Mouse (Mus musculus) intestine, embryonic 14.5 days (tissue): ENCODE measurements at regions not wholly inside any gene's neighbourhood (a gene's known extent, or its start where the extent isn't known, plus 50 kb on each side); places are given as distances from the start of the nearest gene placed in this dataset.

ENCODE experiments used
- ATAC-seq: fragments of 200-750 bp; cut with Nextera tagmentation; replicated peaks from 2 replicates; pipeline ENCODE4 v1.8.0; 2017; ENCODE audit warnings: low read depth, moderate number of reproducible peaks, moderate TSS enrichment, moderate library complexity; ENCODE audit not compliant: low FRiP score, low TSS enrichment
- DNase-seq: peaks from one replicate; pipeline ENCODE4 v3.0.0-alpha.2; 2018; ENCODE audit warnings: low spot score
- H3K27ac ChIP-seq: fragments of 300-500 bp; sonication (generic); 2 replicates; pipeline ENCODE4 v1.5.1; 2014; ENCODE audit warnings: low read depth, mild to moderate bottlenecking, control low read depth
- H3K27me3 ChIP-seq: fragments of 300-500 bp; sonication (generic); replicated peaks from 2 replicates; pipeline ENCODE4 v1.6.1; 2014; ENCODE audit warnings: low read length, control low read depth; ENCODE audit not compliant: control insufficient read depth, insufficient read depth
- H3K36me3 ChIP-seq: fragments of 300-500 bp; sonication (generic); 2 replicates; pipeline ENCODE4 v1.6.1; 2014; ENCODE audit warnings: low read length, control low read depth; ENCODE audit not compliant: control insufficient read depth, insufficient read depth
- H3K4me1 ChIP-seq: fragments of 300-500 bp; sonication (generic); replicated peaks from 2 replicates; pipeline ENCODE4 v1.6.1; 2014; ENCODE audit warnings: low read length, control low read depth, mixed read lengths; ENCODE audit not compliant: control insufficient read depth, insufficient read depth
- H3K4me2 ChIP-seq: fragments of 300-500 bp; sonication (generic); 2 replicates; pipeline ENCODE4 v1.6.1; 2014; ENCODE audit warnings: low read length
- H3K4me3 ChIP-seq: fragments of 300-500 bp; sonication (generic); 2 replicates; pipeline ENCODE4 v1.5.1; 2014; ENCODE audit warnings: low read depth, low read length, control low read depth, mixed read lengths
- H3K9ac ChIP-seq: fragments of 300-500 bp; sonication (generic); 2 replicates; pipeline ENCODE4 v1.6.1; 2014; ENCODE audit warnings: mild to moderate bottlenecking, low read length
- H3K9me3 ChIP-seq: fragments of 300-500 bp; sonication (generic); 2 replicates; pipeline ENCODE4 v1.6.1; 2016; ENCODE audit warnings: low read length, control low read depth; ENCODE audit not compliant: control insufficient read depth
- WGBS: fragments of 180-500 bp; shearing (Covaris S2); extraction: QIAGEN DNeasy Blood & Tissue Kit; methylation state at CpG from one replicate; pipeline ENCODE4 v1.1.7; 2014; 5-methylcytosine and 5-hydroxymethylcytosine counted together

GRCm38 (mm10) chr15:25305801-25306200 lies 107.8 kb downstream of the Basp1 start:
- Histone ChIP-seq H3K9me3 (no peaks in the 10 kb centered on the region), H3K27me3 (no peaks in the 10 kb centered on the region), H3K4me1 (no peaks in the 10 kb centered on the region), H3K9ac (no peak overlapping the region), H3K36me3 (no peaks in the 10 kb centered on the region), H3K27ac (no peak overlapping the region), H3K4me3 (no peak overlapping the region), H3K4me2 (no peak overlapping the region)
- WGBS: 63% methylated on average over 1 of the region's 1 CpGs
- DNase-seq (no peak), ATAC-seq (no peak)

GRCm38 (mm10) chr15:25303379-25303778 lies 110.2 kb downstream of the Basp1 start:
- Histone ChIP-seq H3K4me1 (no peaks in the 10 kb centered on the region), H3K27me3 (no peaks in the 10 kb centered on the region), H3K9ac (no peak overlapping the region), H3K36me3 (no peaks in the 10 kb centered on the region), H3K4me2 (no peak overlapping the region), H3K4me3 (no peak overlapping the region), H3K9me3 (no peaks in the 10 kb centered on the region), H3K27ac (no peak overlapping the region)
- WGBS: 77% methylated on average over 3 of the region's 3 CpGs
- ATAC-seq (no peak), DNase-seq (no peak)

- Histone ChIP-seq H3K4me1 (no peaks in the 10 kb centered on the region), H3K4me2 (no peak overlapping the region), H3K27ac (no peak overlapping the region), H3K9me3 (no peaks in the 10 kb centered on the region), H3K27me3 (no peaks in the 10 kb centered on the region), H3K4me3 (no peak overlapping the region), H3K9ac (no peak overlapping the region), H3K36me3 (no peaks in the 10 kb centered on the region)
- ATAC-seq (no peak), DNase-seq (no peak)
- WGBS: 64% methylated on average over 8 of the region's 8 CpGs
Measured at GRCm38 (mm10) chr15:25302671-25303294, 110.8 kb downstream of the Basp1 start.

GRCm38 (mm10) chr15:25301810-25302209 lies 111.8 kb downstream of the Basp1 start:
- Histone ChIP-seq H3K9me3 (no peaks in the 10 kb centered on the region), H3K36me3 (no peaks in the 10 kb centered on the region), H3K9ac (no peak overlapping the region), H3K4me3 (no peak overlapping the region), H3K27me3 (no peaks in the 10 kb centered on the region), H3K27ac (no peak overlapping the region), H3K4me1 (no peaks in the 10 kb centered on the region), H3K4me2 (no peak overlapping the region)
- WGBS: 44% methylated on average over 3 of the region's 3 CpGs
- ATAC-seq: no peak
- DNase-seq: no peak

GRCm38 (mm10) chr15:25297278-25297677 lies 116.3 kb downstream of the Basp1 start:
- H3K27ac ChIP-seq: no peak overlapping the region
- no peaks in the 10 kb centered on the region for H3K4me1 ChIP-seq
- 86% methylated on average over 5 of the region's 5 CpGs for WGBS
- H3K4me3 ChIP-seq: no peak overlapping the region
- no peak for ATAC-seq
- H3K36me3 ChIP-seq: no peaks in the 10 kb centered on the region
- H3K27me3 ChIP-seq: no peaks in the 10 kb centered on the region
- H3K4me2 ChIP-seq: no peak overlapping the region
- no peaks in the 10 kb centered on the region for H3K9me3 ChIP-seq
- no peak overlapping the region for H3K9ac ChIP-seq
- no peak for DNase-seq

GRCm38 (mm10) chr15:25296714-25297113 lies 116.8 kb downstream of the Basp1 start:
- Histone ChIP-seq H3K27me3 (no peaks in the 10 kb centered on the region), H3K4me3 (no peak overlapping the region), H3K36me3 (no peaks in the 10 kb centered on the region), H3K27ac (no peak overlapping the region), H3K9ac (no peak overlapping the region), H3K4me2 (no peak overlapping the region), H3K9me3 (no peaks in the 10 kb centered on the region), H3K4me1 (no peaks in the 10 kb centered on the region)
- DNase-seq (no peak), ATAC-seq (no peak)
- 85% methylated on average over 11 of the region's 11 CpGs for WGBS

- Histone ChIP-seq H3K27ac (no peak overlapping the region), H3K27me3 (no peaks in the 10 kb centered on the region), H3K36me3 (no peaks in the 10 kb centered on the region), H3K4me1 (no peaks in the 10 kb centered on the region), H3K4me3 (no peak overlapping the region), H3K9ac (no peak overlapping the region), H3K4me2 (no peak overlapping the region), H3K9me3 (no peaks in the 10 kb centered on the region)
- whole genome bisulfite sequencing: 95% methylated on average over 6 of the region's 6 CpGs
- DNase-seq (no peak), ATAC-seq (no peak)
Measured at GRCm38 (mm10) chr15:25295753-25296152, 117.8 kb downstream of the Basp1 start.

- H3K9ac ChIP-seq: no peak overlapping the region
- H3K4me2 ChIP-seq: no peak overlapping the region
- H3K9me3 ChIP-seq: no peaks in the 10 kb centered on the region
- no peak for DNase-seq
- H3K4me3 ChIP-seq: no peak overlapping the region
- 47% methylated on average over 10 of the region's 10 CpGs for WGBS
- no peaks in the 10 kb centered on the region for H3K4me1 ChIP-seq
- H3K27me3 ChIP-seq: no peaks in the 10 kb centered on the region
- H3K36me3 ChIP-seq: no peaks in the 10 kb centered on the region
- no peak overlapping the region for H3K27ac ChIP-seq
- ATAC-seq: no peak
Measured at GRCm38 (mm10) chr15:25291231-25291691, 122.3 kb downstream of the Basp1 start.

- DNase-seq (no peak), ATAC-seq (no peak)
- Histone ChIP-seq H3K4me1 (no peaks in the 10 kb centered on the region), H3K9ac (no peak overlapping the region), H3K27ac (no peak overlapping the region), H3K9me3 (no peaks in the 10 kb centered on the region), H3K4me2 (no peak overlapping the region), H3K36me3 (no peaks in the 10 kb centered on the region), H3K27me3 (no peaks in the 10 kb centered on the region), H3K4me3 (no peak overlapping the region)
- WGBS: 43% methylated on average over 3 of the region's 3 CpGs
Measured at GRCm38 (mm10) chr15:25287850-25288249, 125.7 kb downstream of the Basp1 start.
